Mouse (Mus musculus) thymus, adult 2 months (tissue): ENCODE data around the gene Doc2a.

ENCODE experiments used
- CTCF ChIP-seq: fragments of 200-500 bp; IDR thresholded peaks from 2 replicates; pipeline ENCODE4 v1.5.1; 2012; ENCODE audit warnings: mild to moderate bottlenecking, control low read depth, low read length, moderate library complexity, borderline replicate concordance; ENCODE audit not compliant: control insufficient read depth, poor library complexity, insufficient read depth; ENCODE audit errors: extremely low read depth
- POLR2A ChIP-seq: fragments of 200-500 bp; IDR thresholded peaks from 2 replicates; pipeline ENCODE4 v1.6.1; 2012; ENCODE audit warnings: mild to moderate bottlenecking, low read length, control low read depth, moderate library complexity; ENCODE audit not compliant: control insufficient read depth, poor library complexity, insufficient read depth; ENCODE audit errors: extremely low read depth

GRCm38 (mm10) chr7:126823202-126823711 is 24.0 kb upstream of the Doc2a start:
- TF ChIP-seq CTCF, result no peak
- no peak for TF ChIP-seq POLR2A
